Mouse (Mus musculus) urinary bladder, postnatal 14 days (tissue): ENCODE results near the gene Ccdc183.

Experiments
- DNase-seq: peaks from one replicate; pipeline ENCODE4 v3.0.0; 2021; ENCODE audit warnings: low spot score

Ccdc183 gene

DNA sequence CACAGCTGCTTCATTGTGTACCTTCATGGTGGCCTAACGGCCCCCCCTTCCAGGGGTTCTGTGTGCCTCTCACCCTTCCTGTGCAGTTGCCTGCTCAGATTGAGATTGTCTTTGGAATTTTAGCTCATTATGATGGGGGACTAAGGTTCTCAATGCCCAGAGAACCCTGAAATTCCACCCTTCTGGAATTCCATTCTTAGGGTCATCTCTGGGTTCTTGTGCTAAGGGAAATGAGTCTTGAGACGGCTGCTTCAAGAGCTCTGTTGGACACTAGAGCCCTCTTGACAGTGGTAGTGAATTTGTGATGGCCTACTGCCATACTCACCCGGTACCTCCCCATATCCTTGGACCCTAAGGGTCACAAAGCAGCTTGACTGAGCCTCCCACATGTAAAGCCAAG lies at the start of gene Ccdc183:
Gene Ccdc183 (minus strand): TSS at position 101 of the 400 bp plus-strand sequence.
- no peak for DNase-seq

DNA sequence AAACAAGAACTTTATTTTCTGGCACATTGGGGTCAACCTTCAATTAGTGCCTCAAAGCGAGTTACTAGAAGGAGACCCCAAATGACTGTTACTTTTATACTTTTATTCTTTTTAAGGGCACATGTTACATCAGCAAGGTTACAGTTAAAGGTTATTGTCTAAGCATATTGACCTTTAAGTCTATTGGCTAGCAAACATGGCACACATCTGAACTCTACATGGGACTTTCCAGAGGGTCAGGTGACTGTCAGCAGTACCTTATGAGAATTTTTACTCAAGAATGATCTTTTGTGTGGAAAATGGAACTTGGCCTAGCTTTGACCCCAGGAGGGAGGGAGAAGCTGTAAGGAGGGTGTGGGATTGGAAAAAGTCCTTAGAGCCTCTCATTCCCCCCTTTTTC lies 49.0 kb upstream of the Ccdc183 start:
- no peak for DNase-seq

DNA sequence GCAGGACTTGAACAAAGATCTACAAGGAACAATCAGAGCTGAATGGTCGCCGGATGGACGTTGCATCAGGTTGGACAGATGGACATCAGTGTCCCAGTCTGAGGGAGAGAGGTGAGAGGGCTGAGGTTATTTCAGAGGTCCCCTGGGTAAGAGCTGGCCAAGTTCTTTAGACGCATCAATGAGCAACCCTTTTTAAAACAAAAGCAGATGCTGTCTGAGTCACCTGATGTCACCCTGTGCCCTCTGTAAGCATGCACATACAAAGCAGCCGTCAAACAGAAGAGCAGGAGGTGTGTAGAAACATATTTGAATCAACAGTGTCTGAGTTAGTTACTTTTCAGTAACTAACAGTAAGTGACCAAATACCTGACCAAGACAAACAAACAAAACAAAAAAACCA lies 46.6 kb upstream of the Ccdc183 start:
- DNase-seq = no peak

DNA sequence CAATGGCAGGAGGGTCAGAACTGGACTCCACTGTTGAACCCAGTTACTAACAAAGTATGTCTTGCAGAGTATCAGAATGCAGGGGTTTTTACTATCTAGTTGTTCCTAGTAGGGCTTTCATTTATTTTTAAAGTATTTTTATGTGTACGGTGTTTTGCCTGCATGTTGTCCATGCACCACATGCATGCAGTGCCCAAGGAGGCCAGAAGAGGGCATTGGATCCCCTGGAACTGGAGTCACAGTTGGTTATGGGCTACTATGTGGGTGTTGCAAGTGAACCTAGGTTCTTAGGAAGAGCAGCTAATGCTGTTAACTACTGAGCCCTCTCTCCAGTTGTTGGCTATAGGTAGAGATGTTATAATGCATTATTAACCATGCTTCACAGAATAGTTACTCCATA lies 46.0 kb upstream of the Ccdc183 start:
- DNase-seq = peak; percentile 75

DNA sequence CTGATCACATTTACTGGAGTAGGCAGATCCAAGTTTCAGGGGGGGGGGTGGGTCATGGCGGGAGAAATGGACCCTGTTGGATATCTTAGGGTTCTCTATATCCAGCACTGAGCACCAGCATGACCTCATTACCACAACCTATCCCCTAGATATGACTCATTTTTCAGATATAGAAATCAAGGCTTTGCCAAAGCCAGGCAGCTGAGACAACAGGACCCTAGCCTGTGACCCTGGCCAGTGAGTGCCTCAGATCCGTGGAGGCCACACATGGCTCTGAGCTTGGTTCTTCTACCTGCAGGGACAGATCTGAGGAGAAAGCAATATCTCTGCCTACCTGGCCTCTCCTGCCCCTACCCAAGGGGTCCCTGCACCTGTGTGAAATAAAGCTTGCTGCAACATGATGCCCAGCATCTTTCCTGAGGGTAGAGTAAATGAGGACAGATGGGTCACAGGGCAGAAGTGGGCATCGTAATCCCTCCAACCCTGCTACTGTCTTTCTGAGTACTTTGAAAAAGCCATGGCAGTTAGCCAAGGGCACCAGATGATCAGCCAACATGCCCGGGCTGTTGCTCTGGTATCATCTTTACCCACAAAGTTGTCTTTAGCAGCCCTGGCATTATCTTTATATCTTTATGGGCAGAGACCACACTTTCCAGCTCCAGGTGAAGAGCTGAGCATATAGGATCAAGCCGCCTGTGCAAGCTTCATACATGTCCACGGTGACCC lies 43.9 kb upstream of the Ccdc183 start:
- DNase-seq = no peak

DNA sequence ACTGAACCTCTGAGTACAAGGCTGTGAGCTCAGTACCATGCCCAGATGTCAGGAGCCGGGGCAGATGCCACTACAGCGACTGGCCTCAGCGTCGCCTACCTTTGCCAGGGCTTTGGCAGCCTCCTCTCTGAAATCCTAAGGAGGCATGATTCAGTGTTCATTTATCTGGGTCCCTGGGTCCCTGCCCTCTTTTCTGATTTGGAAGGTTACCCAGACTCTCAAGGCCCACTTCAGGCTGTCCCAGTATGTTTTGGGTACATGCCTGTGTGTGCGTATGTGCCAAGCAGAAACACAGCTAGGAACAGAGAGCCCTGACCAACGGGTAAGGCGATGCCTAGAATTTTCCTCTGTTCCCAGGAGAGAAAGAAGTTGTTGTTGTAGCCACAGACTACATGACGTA lies 42.8 kb upstream of the Ccdc183 start:
- no peak for DNase-seq

DNA sequence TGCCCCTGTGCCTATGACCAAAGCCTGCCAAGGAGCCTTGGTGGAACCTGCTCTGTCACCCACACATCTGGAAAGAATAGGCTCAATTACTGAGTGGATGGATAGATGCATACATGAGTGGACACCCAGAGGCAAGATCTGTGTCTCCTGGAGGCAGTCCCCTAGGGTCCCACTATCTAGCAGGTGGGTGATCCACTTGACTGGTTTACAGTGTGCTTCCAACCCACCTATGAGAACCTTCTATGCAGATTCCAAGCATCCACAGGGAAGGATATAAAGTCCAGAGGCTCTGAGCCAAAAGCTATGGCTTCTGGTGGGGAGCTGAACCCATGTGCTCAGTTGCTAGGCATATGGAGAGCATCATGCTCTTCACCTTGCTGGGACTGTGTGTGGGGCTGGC lies 40.2 kb upstream of the Ccdc183 start, which contains the start of gene Lcn5:
Gene Lcn5 (plus strand): TSS at position 301 of the 400 bp plus-strand sequence.
- no peak for DNase-seq

DNA sequence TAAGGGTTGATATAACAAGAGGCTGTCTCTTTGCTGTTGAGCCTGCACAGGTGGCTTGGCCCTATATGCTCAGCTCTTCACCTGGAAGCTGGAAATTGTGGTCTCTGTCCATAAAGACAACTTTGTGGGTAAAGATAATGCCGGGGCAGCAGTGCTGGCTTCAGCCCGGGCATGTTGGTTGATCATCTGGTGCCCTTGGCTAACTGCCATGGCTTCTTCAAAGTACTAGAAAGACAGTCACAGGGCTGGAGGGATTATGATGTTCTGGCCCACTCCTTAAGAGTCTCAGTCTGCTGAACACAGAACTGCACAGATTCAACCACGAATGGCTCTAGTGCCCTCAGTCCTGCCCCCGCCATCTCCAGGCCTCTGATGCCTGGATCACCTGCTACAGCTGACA lies 39.8 kb upstream of the Ccdc183 start:
- no peak for DNase-seq

DNA sequence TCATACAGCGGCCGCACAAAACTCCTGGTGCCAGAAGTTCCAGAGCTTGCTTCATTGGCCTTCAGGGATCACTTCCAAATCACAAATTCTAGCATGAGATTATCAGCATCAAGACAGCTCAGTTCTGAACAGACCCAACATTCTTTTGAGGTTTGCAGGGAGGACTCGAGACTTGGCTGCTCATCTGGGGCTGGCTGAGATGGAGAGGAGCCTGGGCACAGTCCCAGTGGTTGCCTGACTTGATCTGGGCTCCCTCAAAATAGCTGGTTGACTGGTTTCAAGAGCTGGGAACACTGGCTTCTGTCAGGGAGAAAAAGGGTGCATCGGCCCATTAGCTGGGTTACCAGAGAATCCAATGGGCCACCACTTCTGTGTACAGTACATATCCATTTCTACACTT lies 39.2 kb upstream of the Ccdc183 start:
- peak; percentile 18 for DNase-seq

DNA sequence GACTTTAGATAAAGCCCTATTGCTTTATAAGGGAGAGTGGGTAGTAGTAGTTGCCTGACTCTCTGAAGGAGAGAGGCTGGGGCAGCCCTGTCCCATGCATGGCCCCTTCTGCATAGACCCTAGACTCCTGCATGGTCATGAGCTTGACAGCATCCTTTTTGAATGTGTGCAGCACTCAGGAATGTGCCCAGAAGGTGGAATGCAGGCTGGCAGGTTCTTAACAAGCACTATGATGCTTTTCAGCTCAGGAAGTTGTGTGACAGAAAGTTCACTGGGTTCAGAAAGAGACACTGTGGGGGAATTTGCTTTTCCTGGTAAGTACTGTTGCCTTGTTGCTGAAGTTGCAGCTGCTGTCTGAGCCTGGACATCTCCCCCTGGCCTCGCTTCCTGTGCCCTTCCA lies 37.0 kb upstream of the Ccdc183 start:
- peak; percentile 23 for DNase-seq

DNA sequence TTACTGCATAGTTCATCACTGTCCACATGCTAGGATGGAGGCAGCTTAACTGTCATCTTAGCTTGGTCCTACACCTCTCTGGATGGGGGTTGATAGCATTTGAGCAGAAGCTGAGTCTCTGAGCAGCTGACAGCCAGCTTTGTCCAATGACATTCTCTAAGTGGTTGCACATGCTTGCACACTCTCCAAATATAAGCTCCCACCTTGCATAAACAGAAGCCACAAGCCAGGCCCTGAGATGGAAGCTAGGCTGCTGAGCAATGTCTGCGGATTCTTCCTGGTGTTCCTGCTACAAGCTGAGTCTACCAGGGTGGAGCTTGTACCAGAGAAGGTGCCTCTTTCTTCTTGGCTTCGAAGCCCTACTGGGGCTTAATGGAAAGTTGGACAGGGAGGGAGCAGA lies 35.4 kb upstream of the Ccdc183 start, which contains the start of gene Lcn8:
Gene Lcn8 (plus strand): TSS at position 219 of the 400 bp plus-strand sequence.
- no peak for DNase-seq

DNA sequence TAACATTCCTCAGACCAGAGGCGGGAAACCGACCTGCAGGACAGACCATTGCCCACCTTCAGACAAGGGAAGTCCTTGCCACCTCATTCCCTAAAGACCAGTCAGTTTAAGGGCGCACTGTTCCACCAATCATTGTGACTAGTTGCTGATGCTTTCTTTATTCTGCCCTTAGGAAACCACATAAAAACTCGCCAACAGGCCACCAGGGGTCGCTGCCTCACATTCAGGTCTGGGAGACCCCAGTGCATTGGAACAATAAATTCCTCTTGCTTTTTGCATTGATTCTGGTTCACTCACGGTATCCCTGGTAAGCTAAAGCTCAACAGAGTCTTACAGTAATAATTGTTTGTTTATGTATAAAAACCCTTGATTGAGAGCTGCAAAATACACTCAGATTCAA lies 22.4 kb upstream of the Ccdc183 start:
- peak; percentile 41 for DNase-seq

DNA sequence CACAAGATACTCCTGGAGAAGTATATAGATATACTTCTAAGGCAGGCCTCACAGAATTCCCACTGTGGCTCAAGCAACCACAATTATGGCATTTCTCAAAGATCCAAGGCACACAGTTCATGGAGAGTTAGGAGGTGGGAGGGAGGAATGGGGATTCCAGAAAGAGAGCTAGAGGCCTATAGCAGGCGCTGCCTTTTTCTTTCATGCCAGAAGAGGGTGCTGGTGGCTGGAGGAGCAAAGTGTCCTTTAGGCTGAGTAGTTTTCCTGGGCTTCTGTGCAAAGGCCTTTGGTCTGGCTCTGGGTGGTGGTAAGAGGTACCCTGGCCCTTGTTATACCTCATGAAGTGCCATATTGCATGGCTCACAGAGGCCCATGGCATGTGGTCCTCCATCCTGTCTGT lies 16.6 kb upstream of the Ccdc183 start:
- DNase-seq = no peak

DNA sequence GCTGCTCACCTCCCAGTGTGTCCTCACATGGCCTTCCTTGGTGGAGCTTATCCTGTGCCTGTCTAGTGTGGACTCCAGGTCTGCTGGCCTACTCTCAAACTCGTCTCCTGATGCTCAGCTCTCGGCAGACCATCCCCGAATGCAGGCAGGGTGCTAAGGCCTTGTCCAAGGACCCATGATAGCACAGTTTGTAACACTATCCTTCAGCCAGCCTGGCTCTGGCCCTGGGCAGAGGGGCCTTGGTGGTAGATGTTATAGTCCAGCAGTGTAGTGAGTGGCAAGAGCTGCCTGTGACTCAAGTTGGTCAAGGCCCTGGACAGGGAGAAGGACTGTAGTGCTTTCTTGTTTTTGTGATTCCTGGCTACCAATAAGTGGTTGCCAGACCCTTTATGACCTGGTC lies 16.1 kb upstream of the Ccdc183 start:
- no peak for DNase-seq

DNA sequence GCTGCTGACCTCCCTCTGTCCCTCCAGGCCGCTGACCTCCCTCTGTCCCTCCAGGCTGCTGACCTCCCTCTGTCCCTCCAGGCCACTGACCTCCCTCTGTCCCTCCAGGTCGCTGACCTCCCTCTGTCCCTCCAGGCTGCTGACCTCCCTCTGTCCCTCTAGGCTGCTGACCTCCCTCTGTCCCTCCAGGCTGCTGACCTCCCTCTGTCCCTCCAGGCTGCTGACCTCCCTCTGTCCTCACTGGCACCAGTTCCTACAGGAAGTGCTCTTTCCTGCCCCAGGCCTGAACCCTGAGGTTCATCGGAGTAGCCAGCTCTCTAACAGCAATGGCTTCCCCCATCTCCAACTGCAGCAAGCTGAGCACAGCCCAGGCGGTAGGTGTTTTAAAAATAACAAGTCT lies 11.3 kb upstream of the Ccdc183 start:
- no peak for DNase-seq

DNA sequence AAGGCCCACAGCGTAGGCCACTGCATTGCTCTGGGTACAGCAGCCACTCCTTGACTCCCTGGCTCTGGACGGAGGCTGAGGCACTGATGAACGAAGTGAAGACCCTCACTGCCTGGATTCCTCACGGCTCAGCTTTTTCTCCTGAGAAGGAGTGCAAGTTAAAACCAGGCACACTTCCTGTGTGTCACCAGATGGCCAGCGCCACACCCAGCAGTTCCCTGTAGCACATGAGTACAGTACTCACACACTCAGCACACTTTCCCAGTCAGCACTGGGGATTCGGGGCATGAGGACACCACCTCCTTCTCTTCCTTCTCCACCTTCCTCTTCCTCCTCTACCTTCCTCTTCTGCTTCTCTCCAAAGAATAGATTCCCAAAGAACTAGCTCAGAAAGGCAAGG lies 10.3 kb upstream of the Ccdc183 start, which contains the start of gene Fcna:
Gene Fcna (minus strand): TSS at position 220 of the 400 bp plus-strand sequence.
- DNase-seq = no peak

DNA sequence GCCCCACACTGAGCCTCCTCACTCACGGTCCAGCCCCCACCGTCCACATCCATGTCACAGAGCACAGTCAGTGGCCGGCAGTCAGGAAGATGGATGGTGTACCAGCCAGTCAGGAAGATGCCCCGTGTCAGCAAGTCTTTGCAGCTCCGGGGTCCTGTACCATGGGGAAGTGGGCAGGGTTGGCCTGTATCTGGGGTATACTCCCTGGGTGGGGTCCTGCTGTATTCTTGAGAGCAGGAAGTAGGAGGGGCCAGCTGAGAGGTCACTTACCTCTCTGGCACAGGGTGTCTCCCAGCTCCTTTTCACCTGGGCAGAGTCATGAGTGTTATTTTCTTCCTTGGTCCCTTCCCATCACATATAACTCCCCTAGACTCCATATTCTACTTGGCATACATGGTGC lies 8.5 kb upstream of the Ccdc183 start:
- no peak for DNase-seq

DNA sequence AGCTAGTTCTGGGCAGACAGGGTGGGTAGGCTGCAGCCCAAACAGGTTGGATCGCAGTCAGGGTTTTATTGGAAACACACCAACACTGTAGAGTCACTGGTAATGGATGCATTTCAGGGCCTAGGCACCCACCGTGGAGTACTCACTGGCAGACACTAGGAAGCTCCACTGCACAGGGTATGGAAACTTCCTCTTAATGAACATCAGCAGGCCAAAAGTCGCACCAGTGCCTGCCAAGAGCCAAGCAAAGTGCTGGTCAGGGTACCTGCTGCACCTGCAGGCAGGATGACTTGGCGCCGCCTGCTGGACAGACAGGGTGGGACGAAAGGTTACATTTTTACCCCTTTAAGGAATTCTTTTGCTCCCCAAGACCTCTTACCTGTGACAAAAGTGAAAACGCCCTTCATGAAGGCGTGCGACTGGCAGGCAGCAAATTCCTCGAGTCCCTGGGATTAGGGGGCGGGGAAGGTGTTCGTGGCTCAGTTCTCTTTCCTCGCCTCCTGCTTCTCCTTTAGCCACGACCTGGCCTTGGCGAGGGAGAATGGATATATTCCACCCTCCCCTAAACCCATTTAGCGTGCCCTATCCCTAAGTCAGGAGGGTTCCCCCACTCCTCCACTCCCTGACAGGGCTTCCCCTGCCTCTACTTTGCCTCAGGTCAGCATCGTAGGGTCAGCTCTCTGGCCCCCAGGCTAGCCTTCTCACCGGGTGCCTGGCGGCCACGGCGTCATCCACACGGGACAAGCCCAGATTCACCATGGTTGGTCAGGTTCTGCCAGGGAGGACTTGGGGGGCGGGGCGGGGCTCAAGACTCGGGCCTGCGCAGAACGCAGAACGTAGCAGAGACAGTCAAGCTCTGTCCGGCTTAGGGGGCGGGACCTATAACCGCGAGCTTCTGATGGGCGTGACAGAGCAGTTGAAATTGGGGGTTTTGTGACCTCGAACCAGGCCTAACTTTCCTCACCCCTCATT lies 4.0 kb upstream of the Ccdc183 start, which contains the start of gene Tmem141:
Gene Tmem141 (minus strand): TSS at position 777 of the 972 bp plus-strand sequence.
- peak; percentile 94 for DNase-seq

DNA sequence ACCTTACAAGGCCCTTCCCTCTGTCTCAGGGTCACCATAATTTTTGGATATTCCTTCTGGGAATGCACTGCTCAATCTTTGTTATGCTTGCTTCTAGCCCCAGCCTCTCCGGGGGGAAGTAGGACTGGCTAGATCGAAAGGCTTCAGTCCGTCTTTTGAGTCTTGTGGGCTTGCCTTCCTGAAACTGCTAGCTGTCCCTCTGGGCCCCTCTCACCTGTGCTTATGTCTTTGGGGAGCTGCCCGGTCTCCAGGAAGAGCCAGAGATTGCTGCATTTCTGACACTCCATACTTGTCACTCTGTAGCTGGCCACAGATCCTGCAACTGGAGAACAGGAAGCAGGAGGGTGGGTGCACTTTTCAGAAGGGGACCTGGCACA lies 3.4 kb upstream of the Ccdc183 start:
- DNase-seq = no peak

DNA sequence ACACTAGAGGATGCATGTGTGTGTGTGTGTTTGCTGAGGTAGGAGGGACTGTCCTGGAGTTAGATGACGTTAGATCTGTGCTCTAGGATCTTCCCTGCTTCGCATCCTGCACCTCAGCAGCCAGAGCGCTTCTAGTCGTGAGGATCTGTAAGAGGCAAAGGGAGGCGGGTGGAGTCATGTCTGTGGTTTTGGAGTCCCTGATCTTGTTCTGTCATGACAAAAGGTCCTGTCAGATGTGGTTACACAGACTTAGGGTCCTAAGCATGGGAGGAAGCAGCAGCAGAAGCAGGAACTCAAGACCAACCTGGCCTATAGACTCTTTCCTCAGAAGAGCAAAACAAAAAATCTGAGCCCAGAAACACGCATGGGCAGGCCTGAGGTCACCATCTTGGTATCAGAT lies 2.9 kb upstream of the Ccdc183 start:
- no peak for DNase-seq

DNA sequence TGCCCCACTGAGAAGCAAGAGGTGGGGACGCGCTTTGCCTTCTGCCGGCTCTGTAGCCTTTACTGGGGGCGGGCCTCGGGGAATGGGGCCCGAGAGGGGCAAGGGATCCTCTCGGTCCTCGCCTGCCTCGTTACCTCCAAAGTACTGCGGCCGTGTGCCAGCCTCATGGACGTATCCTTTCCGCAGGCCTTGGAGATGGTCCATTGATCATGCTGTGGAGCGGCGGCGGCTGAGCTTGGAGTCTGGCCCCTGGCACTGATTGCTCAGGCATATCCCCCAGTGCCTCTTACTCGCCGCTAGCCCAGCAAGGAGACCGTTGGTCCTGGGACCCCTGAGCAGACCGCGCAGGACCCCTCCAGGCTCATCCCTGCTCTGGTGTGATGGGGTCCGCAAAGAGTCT lies 1.1 kb downstream of the Ccdc183 start:
- DNase-seq = no peak

DNA sequence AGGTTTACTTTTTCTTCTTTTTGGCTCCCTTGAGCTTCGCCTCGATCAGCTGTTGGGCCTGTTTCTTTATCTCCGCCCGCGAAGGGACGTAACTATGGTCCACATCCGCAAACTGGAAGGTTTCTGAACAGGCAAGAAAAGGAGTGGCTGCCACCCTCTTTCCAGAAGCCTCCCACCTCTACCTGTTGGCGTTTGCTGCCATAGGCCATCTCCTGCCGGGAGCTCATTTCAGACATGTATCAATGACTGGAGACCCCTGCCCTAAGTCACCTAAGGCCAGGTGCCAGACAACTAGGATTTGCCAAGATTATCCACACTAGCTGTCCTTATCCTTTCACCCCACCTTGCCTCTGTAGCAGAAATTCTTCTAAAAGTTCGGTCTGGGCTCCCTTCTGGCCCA lies 8.8 kb downstream of the Ccdc183 start:
- no peak for DNase-seq
